Mouse (Mus musculus) kidney, postnatal 0 days (tissue): ENCODE measurements at regions not wholly inside any gene's neighbourhood (a gene's known extent, or its start where the extent isn't known, plus 50 kb on each side); places are given as distances from the start of the nearest gene placed in this dataset.

Source experiments
- ATAC-seq: fragments of 200-750 bp; cut with Nextera tagmentation; replicated peaks from 2 replicates; pipeline ENCODE4 v1.8.0; 2017; ENCODE audit warnings: low read depth, moderate number of reproducible peaks, moderate TSS enrichment, moderate library complexity; ENCODE audit not compliant: low FRiP score
- DNase-seq: peaks from one replicate; pipeline ENCODE4 v3.0.0-alpha.2; 2016; ENCODE audit warnings: low spot score
- H3K27ac ChIP-seq: fragments of 300-500 bp; sonication (generic); 2 replicates; pipeline ENCODE4 v1.5.1; 2014; ENCODE audit warnings: mild to moderate bottlenecking
- H3K27me3 ChIP-seq: fragments of 300-500 bp; sonication (generic); 2 replicates; pipeline ENCODE4 v1.6.1; 2014; ENCODE audit warnings: low read length, mixed read lengths; ENCODE audit not compliant: insufficient read depth
- H3K36me3 ChIP-seq: fragments of 300-500 bp; sonication (generic); 2 replicates; pipeline ENCODE4 v1.6.1; 2014; ENCODE audit warnings: low read length, mixed read lengths; ENCODE audit not compliant: insufficient read depth
- H3K4me1 ChIP-seq: fragments of 300-500 bp; sonication (generic); replicated peaks from 2 replicates; pipeline ENCODE4 v1.6.1; 2014; ENCODE audit warnings: antibody characterized with exemption, low read length, mixed read lengths; ENCODE audit not compliant: insufficient read depth
- H3K4me2 ChIP-seq: fragments of 300-500 bp; sonication (generic); 2 replicates; pipeline ENCODE4 v1.6.1; 2014; ENCODE audit warnings: mild to moderate bottlenecking, low read length, moderate library complexity, mixed read lengths
- H3K4me3 ChIP-seq: fragments of 300-500 bp; sonication (generic); replicated peaks from 2 replicates; pipeline ENCODE4 v1.5.1; 2014; ENCODE audit warnings: low read depth, low read length
- H3K9ac ChIP-seq: fragments of 300-500 bp; sonication (generic); 2 replicates; pipeline ENCODE4 v1.6.1; 2014; ENCODE audit warnings: low read depth, low read length
- H3K9me3 ChIP-seq: fragments of 300-500 bp; sonication (generic); replicated peaks from 2 replicates; pipeline ENCODE4 v1.6.1; 2016; ENCODE audit warnings: low read length, inconsistent platforms, mixed read lengths
- CTCF ChIP-seq: IDR thresholded peaks from 2 replicates; pipeline ENCODE4 v1.5.1; 2016; ENCODE audit warnings: antibody characterized with exemption, low read depth, mild to moderate bottlenecking, moderate library complexity
- WGBS: fragments of 180-500 bp; shearing (Covaris S2); extraction: QIAGEN DNeasy Blood & Tissue Kit; methylation state at CpG from one replicate; pipeline ENCODE4 v1.1.7; 2014; 5-methylcytosine and 5-hydroxymethylcytosine counted together

DNA sequence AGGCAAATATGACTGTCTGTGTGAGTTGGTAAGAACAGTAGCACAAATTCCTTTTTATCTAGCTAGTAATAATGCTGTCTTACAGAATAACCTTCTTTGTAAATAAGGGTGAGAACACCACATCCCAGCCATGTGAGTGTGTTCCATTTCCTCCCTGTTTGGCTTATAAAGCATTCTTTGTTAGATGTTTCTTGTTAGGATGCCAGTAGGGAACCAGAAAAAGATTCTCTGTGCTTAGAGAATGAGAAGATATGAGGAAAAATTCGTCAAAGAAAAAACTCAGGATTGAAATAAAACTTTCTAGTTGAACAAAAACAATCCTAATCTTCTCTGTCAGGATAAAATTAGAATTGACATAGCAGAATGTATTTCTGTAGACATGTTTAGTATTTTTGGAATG is 155.3 kb downstream of the Zfp330 start:
- Histone ChIP-seq H3K4me3 (no peak overlapping the region), H3K27me3 (no peaks in the 10 kb centered on the region)

DNA sequence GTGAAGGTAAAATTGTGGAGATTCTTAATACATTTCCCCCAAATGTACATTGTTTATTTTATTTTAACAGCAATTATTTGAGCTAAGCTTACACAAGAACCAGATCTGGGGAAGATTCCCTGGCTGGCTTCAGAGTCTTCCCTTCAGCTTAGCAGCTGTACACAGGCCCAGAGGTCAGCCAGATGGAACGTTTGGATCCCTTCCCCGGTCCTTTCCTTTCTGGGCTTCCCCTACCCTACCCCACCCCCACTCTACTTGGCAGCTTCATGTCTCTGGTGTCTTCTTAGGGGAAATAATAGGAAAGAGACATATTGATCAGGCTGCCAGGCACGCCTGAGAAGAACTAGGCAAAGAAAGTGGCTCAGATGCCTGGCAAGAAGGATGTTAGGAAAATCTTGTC is 172.4 kb downstream of the Zfp330 start:
- Histone ChIP-seq H3K4me1 (no peaks in the 10 kb centered on the region), H3K9me3 (no peaks in the 10 kb centered on the region), H3K27me3 (no peaks in the 10 kb centered on the region), H3K36me3 (no peaks in the 10 kb centered on the region), H3K27ac (no peak overlapping the region), H3K9ac (no peak overlapping the region), H3K4me2 (no peak overlapping the region), H3K4me3 (no peak overlapping the region)
- WGBS = 29% methylated on average over 3 of the region's 3 CpGs
- peak; percentile 47 for DNase-seq
- TF ChIP-seq CTCF = no peak
- ATAC-seq = no peak

More for the DNA sequence above, 155.3 kb downstream of the Zfp330 start:
- Histone ChIP-seq H3K9ac (no peak overlapping the region), H3K27ac (no peak overlapping the region), H3K4me1 (no peaks in the 10 kb centered on the region), H3K4me2 (no peak overlapping the region), H3K36me3 (no peaks in the 10 kb centered on the region), H3K9me3 (no peaks in the 10 kb centered on the region)
- no peak for DNase-seq
- TF ChIP-seq CTCF = no peak
- no peak for ATAC-seq
- whole genome bisulfite sequencing = 45% methylated on average over 1 of the region's 1 CpGs

DNA sequence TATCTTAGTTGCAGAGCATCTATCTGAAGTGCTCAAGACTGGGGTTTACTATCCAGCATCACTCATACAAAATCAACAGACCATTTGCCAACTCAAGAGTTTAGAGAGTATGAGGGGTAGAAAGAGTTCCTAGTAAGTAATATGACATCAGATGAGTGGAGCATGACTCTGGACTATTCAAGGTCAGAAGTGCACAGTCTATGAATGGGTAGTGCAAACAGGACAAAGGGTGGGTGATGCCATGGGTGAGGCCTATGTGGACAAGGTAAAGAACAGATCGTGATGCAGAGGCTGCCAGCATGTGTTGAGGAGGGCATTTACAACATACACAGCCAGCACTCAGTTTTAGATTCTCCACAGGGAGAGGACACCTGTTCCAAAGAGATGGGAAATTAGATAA is 170.4 kb upstream of the Il15 start:
- 96% methylated on average over 1 of the region's 1 CpGs for WGBS
- Histone ChIP-seq H3K9me3 (no peaks in the 10 kb centered on the region), H3K4me1 (no peaks in the 10 kb centered on the region), H3K36me3 (no peaks in the 10 kb centered on the region), H3K4me3 (no peak overlapping the region), H3K4me2 (no peak overlapping the region), H3K27ac (no peak overlapping the region), H3K27me3 (no peaks in the 10 kb centered on the region), H3K9ac (no peak overlapping the region)
- DNase-seq (no peak), ATAC-seq (no peak)
- TF ChIP-seq CTCF = no peak

DNA sequence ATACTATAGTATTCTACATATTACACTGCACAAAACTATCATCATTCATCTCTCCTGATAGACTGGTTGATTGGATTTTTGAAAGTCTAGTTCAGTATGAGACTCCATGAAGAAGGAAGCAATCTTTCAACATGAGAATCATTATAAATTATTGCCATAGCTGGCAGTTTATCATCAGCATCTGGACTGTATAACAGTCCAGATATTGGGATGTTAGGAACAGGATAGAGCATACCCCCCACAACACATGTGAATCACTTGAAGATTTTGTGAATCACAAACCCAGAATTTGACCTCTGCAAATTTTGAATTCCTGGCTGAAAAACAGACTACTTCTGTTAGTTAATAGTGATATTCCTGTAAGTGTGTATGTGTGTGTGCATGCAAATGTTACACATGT is 135.1 kb upstream of the Il15 start:
- Histone ChIP-seq H3K4me2 (no peak overlapping the region), H3K9ac (no peak overlapping the region), H3K4me1 (no peaks in the 10 kb centered on the region), H3K27me3 (no peaks in the 10 kb centered on the region), H3K4me3 (no peak overlapping the region), H3K9me3 (no peaks in the 10 kb centered on the region), H3K36me3 (no peaks in the 10 kb centered on the region), H3K27ac (no peak overlapping the region)
- no peak for DNase-seq
- no peak for ATAC-seq
- TF ChIP-seq CTCF = no peak

DNA sequence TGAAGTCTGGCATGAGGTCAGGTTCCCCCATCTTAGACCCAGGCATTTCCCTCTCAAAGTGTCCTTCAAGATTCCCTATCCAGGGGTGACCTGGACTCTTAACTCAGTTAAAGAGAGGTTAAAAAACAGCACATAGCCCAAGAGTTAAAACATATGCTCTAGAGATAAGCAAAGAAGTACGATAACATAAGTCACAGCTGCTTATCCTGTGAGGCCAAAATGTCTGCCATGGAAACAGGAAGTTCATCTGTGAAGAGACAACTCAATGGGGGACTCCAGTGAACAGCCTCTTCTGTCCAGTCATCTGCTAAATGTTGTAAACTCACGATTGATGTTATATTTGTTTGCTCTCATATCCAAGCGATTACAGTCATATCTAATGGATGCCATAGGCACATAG is 126.1 kb upstream of the Il15 start:
- Histone ChIP-seq H3K4me1 (no peaks in the 10 kb centered on the region), H3K27me3 (no peaks in the 10 kb centered on the region), H3K36me3 (no peaks in the 10 kb centered on the region), H3K27ac (no peak overlapping the region), H3K9me3 (no peaks in the 10 kb centered on the region), H3K4me2 (no peak overlapping the region), H3K9ac (no peak overlapping the region), H3K4me3 (no peak overlapping the region)
- 79% methylated on average over 3 of the region's 3 CpGs for WGBS
- no peak for TF ChIP-seq CTCF
- DNase-seq = no peak
- no peak for ATAC-seq

DNA sequence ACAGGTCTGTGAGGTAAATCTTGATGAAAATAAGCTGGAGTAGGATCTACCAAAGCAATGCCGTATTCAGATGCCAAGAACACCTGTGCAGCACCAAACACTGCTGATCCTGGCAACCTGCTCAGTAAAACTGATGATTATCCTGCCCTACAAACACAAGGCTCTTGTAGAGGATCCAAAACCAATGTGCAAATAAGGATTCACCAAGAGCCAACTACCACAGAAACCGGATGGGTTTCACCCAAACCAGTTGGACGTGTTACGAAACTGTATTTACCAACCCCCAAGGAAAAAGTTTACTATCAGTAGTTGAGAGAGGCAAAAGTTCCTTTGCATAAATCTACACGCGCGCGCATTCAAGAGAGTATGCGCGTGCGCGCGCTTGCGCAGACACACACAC is 120.8 kb upstream of the Il15 start:
- Histone ChIP-seq H3K27ac (no peak overlapping the region), H3K27me3 (no peaks in the 10 kb centered on the region), H3K4me2 (no peak overlapping the region), H3K4me3 (no peak overlapping the region), H3K9ac (no peak overlapping the region), H3K4me1 (no peaks in the 10 kb centered on the region), H3K9me3 (no peaks in the 10 kb centered on the region), H3K36me3 (no peaks in the 10 kb centered on the region)
- no peak for ATAC-seq
- WGBS = 96% methylated on average over 14 of the region's 14 CpGs
- no peak for TF ChIP-seq CTCF
- DNase-seq = no peak

DNA sequence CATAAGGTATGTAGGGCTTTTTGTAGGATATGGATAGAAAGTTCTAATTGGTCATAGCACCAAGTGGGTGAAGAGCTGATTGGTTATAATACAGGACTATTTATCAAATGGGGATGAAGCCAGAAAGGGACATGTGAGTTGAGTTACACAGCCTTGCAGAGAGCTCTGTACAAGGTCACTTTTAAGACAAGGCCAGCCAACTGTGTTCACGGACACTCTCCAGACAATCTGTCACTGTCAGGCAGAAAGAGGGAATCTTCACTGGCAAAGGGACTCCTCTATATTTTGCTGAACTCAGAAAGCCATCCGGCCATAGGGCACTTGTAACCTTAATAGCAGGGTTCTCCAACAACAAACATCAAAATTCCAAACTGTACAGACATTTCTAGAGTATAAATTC is 95.5 kb upstream of the Il15 start:
- H3K4me3 ChIP-seq = no peak overlapping the region
- ATAC-seq = no peak
- no peak overlapping the region for H3K27ac ChIP-seq
- no peaks in the 10 kb centered on the region for H3K36me3 ChIP-seq
- H3K9me3 ChIP-seq = no peaks in the 10 kb centered on the region
- no peak overlapping the region for H3K9ac ChIP-seq
- no peak for DNase-seq
- 59% methylated on average over 2 of the region's 2 CpGs for WGBS
- H3K4me1 ChIP-seq = no peaks in the 10 kb centered on the region
- no peak overlapping the region for H3K4me2 ChIP-seq
- H3K27me3 ChIP-seq = no peaks in the 10 kb centered on the region
- no peak for TF ChIP-seq CTCF
